Mouse (Mus musculus) midbrain, embryonic 15.5 days (tissue): ENCODE data around the gene Map10. TPM values are rescaled to one million over a fixed set of nuclear protein-coding genes. Genes with fewer than 3 reads are reported as not detected.

Experiments used
- polyA plus RNA-seq: library from polyadenylated mRNA; unstranded; fragments of >200 nt; fragmentation: Nextera tagmentation; extraction: Ambion mirVana; gene quantifications from 2 replicates; pipeline ENCODE4 v1.2.1, GENCODE M21; 2015

Map10 gene
- polyA plus RNA-seq, 1 experiment from 2014 or later: 9.3 TPM

Other genes with a start within 250 kb of the Map10 start
- 28.2 and 28.7 TPM in 2 replicates for gene Sipa1l2, start 100.0 kb upstream of the Map10 start, polyA plus RNA-seq
- gene Ntpcr, start 60.1 kb downstream of the Map10 start, polyA plus RNA-seq: 29.8 and 30.8 TPM in 2 replicates
- 6.2 and 7.5 TPM in 2 replicates for gene Pcnx2, start 228.5 kb downstream of the Map10 start, polyA plus RNA-seq
- gene Map3k21, start 240.6 kb downstream of the Map10 start, polyA plus RNA-seq: 0.60 and 0.72 TPM in 2 replicates